Mouse (Mus musculus) hindbrain, embryonic 13.5 days (tissue): ENCODE results near the gene Zpbp2. TPM values are rescaled to one million over a fixed set of nuclear protein-coding genes. Genes with fewer than 3 reads are reported as not detected.
"Not testable (repeated sequence)": the region's sequence is repeated elsewhere in the genome, so short reads cannot be mapped to it uniquely, and the experiment has no call there.

ENCODE experiments used
- ATAC-seq: fragments of 200-750 bp; cut with Nextera tagmentation; 2 replicates; pipeline ENCODE4 v1.8.0; 2017; ENCODE audit warnings: moderate TSS enrichment; ENCODE audit not compliant: low FRiP score
- H3K27ac ChIP-seq: fragments of 300-500 bp; sonication (generic); 2 replicates; pipeline ENCODE4 v1.5.1; 2015; ENCODE audit warnings: inconsistent platforms, mild to moderate bottlenecking, moderate library complexity
- H3K27me3 ChIP-seq: fragments of 300-500 bp; sonication (generic); 2 replicates; pipeline ENCODE4 v1.6.1; 2015; ENCODE audit warnings: mild to moderate bottlenecking, inconsistent platforms
- H3K36me3 ChIP-seq: fragments of 300-500 bp; sonication (generic); 2 replicates; pipeline ENCODE4 v1.6.1; 2015; ENCODE audit warnings: mild to moderate bottlenecking, inconsistent platforms
- H3K4me1 ChIP-seq: fragments of 300-500 bp; sonication (generic); replicated peaks from 2 replicates; pipeline ENCODE4 v1.6.1; 2015; ENCODE audit warnings: inconsistent platforms
- H3K4me2 ChIP-seq: fragments of 300-500 bp; sonication (generic); 2 replicates; pipeline ENCODE4 v1.6.1; 2015; ENCODE audit warnings: inconsistent platforms, mild to moderate bottlenecking, moderate library complexity
- H3K4me3 ChIP-seq: fragments of 300-500 bp; sonication (generic); 2 replicates; pipeline ENCODE4 v1.5.1; 2015; ENCODE audit warnings: mild to moderate bottlenecking, inconsistent platforms
- H3K9ac ChIP-seq: fragments of 300-500 bp; sonication (generic); 2 replicates; pipeline ENCODE4 v1.6.1; 2015; ENCODE audit warnings: mild to moderate bottlenecking, inconsistent platforms
- H3K9me3 ChIP-seq: fragments of 300-500 bp; sonication (generic); 2 replicates; pipeline ENCODE4 v1.6.1; 2016; ENCODE audit warnings: inconsistent platforms
- WGBS: fragments of 180-500 bp; shearing (Covaris S2); methylation state at CpG from one replicate; pipeline ENCODE4 v1.1.7; 2015; 5-methylcytosine and 5-hydroxymethylcytosine counted together
- polyA plus RNA-seq: library from polyadenylated mRNA; unstranded; fragments of >200 nt; fragmentation: Nextera tagmentation; extraction: Ambion mirVana; gene quantifications from 2 replicates; pipeline ENCODE4 v1.2.1, GENCODE M21; 2015

Gene Zpbp2
- polyA plus RNA-seq, 1 experiment from 2014 or later = not detected

DNA sequence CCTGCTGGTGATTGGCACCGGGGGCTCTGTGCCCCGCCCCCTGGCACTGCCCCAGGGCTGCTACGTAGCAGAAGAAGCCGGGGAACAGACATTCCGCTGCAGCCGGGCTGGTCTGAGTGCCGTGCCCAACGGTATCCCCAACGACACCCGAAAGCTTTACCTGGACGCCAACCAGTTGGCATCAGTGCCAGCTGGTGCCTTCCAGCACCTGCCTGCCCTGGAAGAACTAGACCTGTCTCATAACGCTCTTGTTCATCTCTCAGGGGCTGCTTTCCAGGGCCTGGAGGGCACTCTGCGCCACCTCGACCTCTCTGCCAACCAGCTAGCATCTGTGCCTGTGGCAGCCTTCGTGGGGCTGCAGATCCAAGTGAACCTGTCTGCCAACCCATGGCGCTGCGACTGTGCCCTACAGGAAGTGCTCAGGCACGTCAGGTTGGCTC is 48.0 kb downstream of the Zpbp2 start:
- no peak for ATAC-seq
- Histone ChIP-seq H3K27me3 (peaks cover 48% of the 10 kb centered on the region), H3K4me3 (no peak overlapping the region), H3K4me1 (peaks cover 13% of the 10 kb centered on the region; the same call in 1 of the 2 replicates), H3K27ac (no peak overlapping the region), H3K36me3 (no peaks in the 10 kb centered on the region), H3K4me2 (no peak overlapping the region), H3K9me3 (no peaks in the 10 kb centered on the region), H3K9ac (0 out of 2 replicates have a peak overlapping the region, but pooled peaks have one; percentile 13)
- WGBS = 62% methylated on average over 18 of the region's 18 CpGs

- H3K36me3 ChIP-seq = no peaks in the 10 kb centered on the region
- H3K4me3 ChIP-seq = no peak overlapping the region
- H3K27me3 ChIP-seq = peaks cover 48% of the 10 kb centered on the region
- H3K9me3 ChIP-seq = no peaks in the 10 kb centered on the region
- no peak overlapping the region for H3K4me2 ChIP-seq
- peaks cover 13% of the 10 kb centered on the region; the same call in 1 of the 2 replicates for H3K4me1 ChIP-seq
- no peak for ATAC-seq
- 0 out of 2 replicates have a peak overlapping the region, but pooled peaks have one; percentile 13 for H3K9ac ChIP-seq
- WGBS = 37% methylated on average over 18 of the region's 18 CpGs
- H3K27ac ChIP-seq = no peak overlapping the region
These were observed 48.4 kb downstream of the Zpbp2 start for GRCm38 (mm10) chr11:98599291-98599690.

- no peaks in the 10 kb centered on the region for H3K36me3 ChIP-seq
- peaks cover 49% of the 10 kb centered on the region for H3K27me3 ChIP-seq
- H3K9me3 ChIP-seq = no peaks in the 10 kb centered on the region
- WGBS = 2% methylated on average over 20 of the region's 20 CpGs
- H3K4me2 ChIP-seq = peak overlapping the region; percentile 43
- H3K27ac ChIP-seq = no peak overlapping the region
- peaks cover 13% of the 10 kb centered on the region; the same call in 1 of the 2 replicates for H3K4me1 ChIP-seq
- peak overlapping the region; percentile 30 for H3K4me3 ChIP-seq
- no peak for ATAC-seq
- no peak overlapping the region for H3K9ac ChIP-seq
These were observed 51.3 kb downstream of the Zpbp2 start for GRCm38 (mm10) chr11:98602090-98602690.

DNA sequence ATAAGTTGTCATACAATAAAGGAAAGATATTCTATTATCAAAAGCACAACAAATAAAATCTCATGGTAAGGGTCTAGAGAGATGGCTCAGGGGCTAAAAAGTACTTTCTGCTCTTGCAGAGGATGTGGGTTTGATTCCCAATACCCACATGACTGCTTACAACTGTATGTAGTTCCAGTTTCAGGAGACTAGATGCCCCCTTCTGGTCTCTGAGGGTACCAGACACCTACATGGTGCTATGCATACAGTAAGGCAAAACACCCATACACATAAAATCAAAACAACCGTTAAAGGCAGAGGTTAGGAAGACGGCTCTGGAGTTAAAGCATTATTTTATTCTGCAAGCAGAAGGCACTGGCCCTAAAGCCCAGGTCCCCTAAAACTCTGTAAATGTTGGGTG is 53.1 kb downstream of the Zpbp2 start:
- Histone ChIP-seq H3K36me3 (no peaks in the 10 kb centered on the region), H3K9me3 (no peaks in the 10 kb centered on the region), H3K9ac (no peak overlapping the region), H3K4me1 (peaks cover 10% of the 10 kb centered on the region; the same call in 1 of the 2 replicates), H3K4me3 (no peak overlapping the region), H3K4me2 (no peak overlapping the region), H3K27ac (no peak overlapping the region), H3K27me3 (peaks cover 39% of the 10 kb centered on the region)
- ATAC-seq = no peak
- WGBS = 93% methylated on average over 2 of the region's 2 CpGs

DNA sequence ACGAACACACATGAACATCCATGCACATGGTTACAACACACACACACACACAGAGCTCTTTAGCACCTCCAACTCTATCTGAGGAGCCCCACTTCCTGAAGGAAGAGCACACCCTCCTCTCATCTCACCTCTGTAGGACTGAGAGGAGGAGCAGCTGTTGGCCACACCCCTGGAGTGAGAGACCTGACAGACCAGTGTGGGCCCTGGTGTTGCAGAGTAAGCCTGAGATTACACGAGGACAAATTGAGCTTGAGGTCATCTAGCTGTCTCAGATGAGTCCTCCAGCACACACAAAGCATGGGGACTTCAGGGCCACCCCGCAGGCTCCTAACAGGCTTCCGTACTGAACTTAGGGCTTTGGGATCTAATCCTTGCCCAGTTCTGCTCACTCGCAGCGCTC is 54.0 kb downstream of the Zpbp2 start:
- WGBS = 71% methylated on average over 6 of the region's 6 CpGs
- ATAC-seq, H3K27ac ChIP-seq, H3K9ac ChIP-seq, H3K4me2 ChIP-seq, H3K9me3 ChIP-seq, H3K4me3 ChIP-seq, H3K36me3 ChIP-seq, H3K4me1 ChIP-seq: not testable (repeated sequence)
- peaks cover 39% of the 10 kb centered on the region for H3K27me3 ChIP-seq

DNA sequence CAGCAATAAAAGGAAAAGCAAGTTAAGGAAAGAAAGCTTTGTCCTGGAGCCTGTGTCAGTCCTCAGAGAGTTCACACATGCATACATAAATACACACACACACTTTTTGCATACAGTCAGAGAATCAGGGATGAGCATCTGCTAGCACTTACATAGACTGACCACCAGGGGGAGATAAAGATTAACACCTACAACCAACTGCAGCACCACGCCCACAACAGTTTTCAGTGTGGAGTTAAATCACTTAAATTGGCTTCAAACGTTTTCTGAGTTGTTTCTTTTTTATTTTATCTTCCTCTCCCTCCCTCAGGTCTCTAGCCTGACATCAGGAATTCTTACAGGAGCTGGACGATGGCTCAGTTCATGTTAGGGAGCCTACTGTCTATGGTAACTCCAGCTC is 55.9 kb downstream of the Zpbp2 start:
- H3K4me2 ChIP-seq = no peak overlapping the region
- no peak overlapping the region for H3K27ac ChIP-seq
- H3K27me3 ChIP-seq = peaks cover 32% of the 10 kb centered on the region; the same call in 1 of the 2 replicates
- H3K9me3 ChIP-seq = no peaks in the 10 kb centered on the region
- no peak overlapping the region for H3K9ac ChIP-seq
- H3K4me1 ChIP-seq = peaks cover 6% of the 10 kb centered on the region; the same call in 1 of the 2 replicates
- no peak overlapping the region for H3K4me3 ChIP-seq
- no peak for ATAC-seq
- 12% methylated on average over 3 of the region's 3 CpGs for WGBS
- no peaks in the 10 kb centered on the region for H3K36me3 ChIP-seq

Other genes starting within 250 kb of the Zpbp2 start
- gene Neurod2, start 221.4 kb upstream of the Zpbp2 start, polyA plus RNA-seq = 24.6 and 30.7 TPM in 2 replicates
- 1.1 and 2.4 TPM in 2 replicates for gene Ppp1r1b, start 202.7 kb upstream of the Zpbp2 start, polyA plus RNA-seq
- 44.4 and 44.7 TPM in 2 replicates for gene Stard3, start 192.7 kb upstream of the Zpbp2 start, polyA plus RNA-seq
- 0.21 and 0.35 TPM in 2 replicates for gene Tcap, start 167.3 kb upstream of the Zpbp2 start, polyA plus RNA-seq
- 3.2 and 4.2 TPM in 2 replicates for gene Pnmt, start 164.6 kb upstream of the Zpbp2 start, polyA plus RNA-seq
- 9.4 and 10.4 TPM in 2 replicates for gene Pgap3, start 150.6 kb upstream of the Zpbp2 start, polyA plus RNA-seq
- gene Erbb2, start 138.6 kb upstream of the Zpbp2 start, polyA plus RNA-seq = 8.4 and 9.9 TPM in 2 replicates
- 248 and 269 TPM in 2 replicates for gene Mien1, start 112.1 kb upstream of the Zpbp2 start, polyA plus RNA-seq
- gene Grb7, start 104.7 kb upstream of the Zpbp2 start, polyA plus RNA-seq = 0.22 and 0.36 TPM in 2 replicates
- gene Ikzf3, start 5.1 kb upstream of the Zpbp2 start, polyA plus RNA-seq = 0.21 and 0.35 TPM in 2 replicates
- 91.1 and 91.8 TPM in 2 replicates for gene Ormdl3, start 36.3 kb downstream of the Zpbp2 start, polyA plus RNA-seq
- not detected in 2 replicates for gene Lrrc3c, start 47.2 kb downstream of the Zpbp2 start, polyA plus RNA-seq
- 0.82 and 1.2 TPM in 2 replicates for gene Gm12355, start 74.6 kb downstream of the Zpbp2 start, polyA plus RNA-seq
- gene Gsdma3, start 75.3 kb downstream of the Zpbp2 start, polyA plus RNA-seq = not detected in 2 replicates
- gene Gsdma2, start 95.7 kb downstream of the Zpbp2 start, polyA plus RNA-seq = 0.17 TPM in 1 of 2 replicates, not detected in the other
- 0.05 TPM in 1 of 2 replicates, not detected in the other for gene Gsdma, start 113.3 kb downstream of the Zpbp2 start, polyA plus RNA-seq
- 176 and 182 TPM in 2 replicates for gene Psmd3, start 131.5 kb downstream of the Zpbp2 start, polyA plus RNA-seq
- not detected in 2 replicates for gene Csf3, start 150.2 kb downstream of the Zpbp2 start, polyA plus RNA-seq
- 72.4 and 75.2 TPM in 2 replicates for gene Med24, start 178.3 kb downstream of the Zpbp2 start, polyA plus RNA-seq
- 117 and 122 TPM in 2 replicates for gene Thra, start 189.5 kb downstream of the Zpbp2 start, polyA plus RNA-seq
- gene Nr1d1, start 224.2 kb downstream of the Zpbp2 start, polyA plus RNA-seq = 1.9 and 2.4 TPM in 2 replicates
- 31.5 and 33.0 TPM in 2 replicates for gene Msl1, start 244.4 kb downstream of the Zpbp2 start, polyA plus RNA-seq